Mouse (Mus musculus) cerebellum, postnatal 10 days (tissue): ENCODE data around the gene Parp3.

Experiments used
- DNase-seq, 2 experiments: peaks; one replicate each; pipeline ENCODE4 v3.0.0; 2021; ENCODE audit warnings: mixed read lengths in 2 of 2

Parp3 gene

DNA sequence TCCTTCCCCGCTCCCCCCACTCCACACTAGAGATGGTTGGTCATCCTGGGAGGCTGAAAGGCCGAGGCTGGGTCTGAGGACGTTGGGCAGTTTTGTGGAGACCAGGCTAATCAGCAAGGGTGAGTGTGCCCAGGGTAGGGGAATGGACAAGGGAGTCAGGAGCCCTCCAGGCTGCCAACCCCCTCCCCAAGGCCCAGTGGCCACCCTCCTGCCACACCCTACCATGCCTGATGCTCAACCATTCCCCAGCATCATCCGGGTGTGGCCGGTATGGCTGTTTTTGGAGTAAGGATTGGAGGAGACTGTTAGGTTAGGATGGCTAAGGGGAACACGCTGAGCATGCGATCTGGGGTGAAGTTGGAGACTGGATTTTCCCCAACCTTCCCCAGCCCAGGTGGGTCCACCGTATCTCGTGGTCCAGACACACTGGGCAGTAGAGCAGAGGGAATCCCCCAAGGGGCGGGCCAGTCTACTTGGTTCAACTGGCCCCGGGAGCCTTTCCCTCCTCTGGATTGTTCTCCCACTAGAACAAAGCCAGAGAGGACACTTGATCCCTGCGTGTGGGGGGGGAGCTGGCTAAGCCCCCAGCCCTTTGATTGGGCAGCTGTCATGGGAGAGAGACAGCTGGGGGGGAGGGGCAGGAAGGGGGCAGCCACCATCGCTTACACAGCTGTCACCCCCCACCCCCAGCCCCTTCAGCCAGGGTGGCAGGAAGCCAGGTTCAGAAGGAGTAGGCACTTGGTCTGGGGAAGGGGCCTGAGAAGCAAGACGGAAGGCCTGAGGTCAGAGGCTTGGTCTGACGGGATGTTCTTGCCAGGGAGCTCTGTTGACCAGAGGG, 20.2 kb downstream of the Parp3 start:
- DNase-seq = peak; percentile 90 to 94

DNA sequence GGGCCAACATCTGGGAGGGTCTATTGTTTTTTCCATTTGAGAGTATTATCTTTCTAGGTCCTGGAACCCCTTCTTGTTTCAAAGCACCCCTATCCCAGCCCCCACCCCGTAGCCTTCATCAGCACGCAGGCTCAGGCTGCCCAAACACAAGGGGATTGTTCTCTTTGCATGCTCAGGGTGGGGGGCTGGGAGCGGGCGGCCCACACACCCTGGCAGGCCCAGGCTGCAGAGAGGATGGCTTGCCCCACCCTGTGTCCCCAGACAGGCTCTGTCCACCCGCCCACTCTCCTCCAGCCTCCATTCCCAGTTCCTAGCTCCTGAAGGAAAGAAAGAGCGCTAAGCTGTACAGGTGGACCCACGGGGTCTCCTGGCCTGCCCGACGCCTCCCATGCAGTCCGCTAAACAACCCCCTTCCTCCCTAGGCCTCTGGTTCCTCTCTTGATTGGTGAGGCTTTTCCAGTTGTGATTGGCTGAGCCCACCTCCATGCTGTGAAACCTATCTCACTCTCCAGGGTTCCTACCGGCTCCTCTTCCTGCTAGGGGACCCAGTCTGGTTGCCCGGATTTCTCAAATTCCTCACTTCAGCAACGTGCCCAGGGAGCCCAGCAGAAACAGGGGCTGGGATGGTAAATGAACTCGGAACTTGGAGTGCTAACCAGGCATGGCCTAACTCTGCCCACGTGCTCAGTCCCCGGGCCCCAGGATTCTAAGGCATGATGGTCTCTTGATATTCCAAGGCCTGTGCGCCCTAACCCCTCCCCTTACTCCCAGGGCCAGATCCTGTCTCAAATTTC, 21.7 kb downstream of the Parp3 start:
- DNase-seq = peak in 1 of 2 experiments; percentile 55

DNA sequence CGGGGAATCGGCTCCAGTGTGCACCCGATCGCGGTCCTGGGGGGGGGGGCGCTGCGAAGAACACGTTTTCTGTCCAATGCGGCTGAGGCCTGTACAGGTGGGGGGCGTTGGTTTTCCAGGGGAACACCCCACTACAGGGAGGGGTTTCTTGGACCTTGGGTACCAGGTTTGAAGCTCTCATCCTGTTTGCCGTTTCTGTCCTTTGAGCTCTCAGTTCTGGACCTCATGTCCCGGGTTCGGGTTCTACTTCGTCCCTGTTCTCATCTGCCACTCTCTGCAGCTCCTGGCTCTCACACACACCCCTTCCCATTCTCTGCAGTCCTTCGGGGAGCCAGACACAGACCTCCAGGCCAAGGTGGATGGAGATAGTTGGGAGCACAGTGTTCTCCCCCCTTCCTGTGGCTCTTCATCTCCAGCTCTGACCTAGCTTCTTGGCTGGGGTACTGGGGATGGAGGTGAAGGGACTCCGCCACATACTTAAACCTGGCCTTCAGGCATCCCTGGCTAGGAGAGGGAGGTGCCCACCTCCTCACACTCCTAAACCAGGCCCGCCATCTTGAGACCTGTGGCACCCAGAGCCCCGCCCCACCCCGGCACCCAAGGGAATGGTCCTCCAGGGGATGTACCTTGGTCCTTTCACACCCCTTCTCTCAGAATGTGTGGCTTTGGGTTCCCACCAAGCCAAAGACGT, 22.5 kb downstream of the Parp3 start:
- DNase-seq = peak; percentile 76 to 79

DNA sequence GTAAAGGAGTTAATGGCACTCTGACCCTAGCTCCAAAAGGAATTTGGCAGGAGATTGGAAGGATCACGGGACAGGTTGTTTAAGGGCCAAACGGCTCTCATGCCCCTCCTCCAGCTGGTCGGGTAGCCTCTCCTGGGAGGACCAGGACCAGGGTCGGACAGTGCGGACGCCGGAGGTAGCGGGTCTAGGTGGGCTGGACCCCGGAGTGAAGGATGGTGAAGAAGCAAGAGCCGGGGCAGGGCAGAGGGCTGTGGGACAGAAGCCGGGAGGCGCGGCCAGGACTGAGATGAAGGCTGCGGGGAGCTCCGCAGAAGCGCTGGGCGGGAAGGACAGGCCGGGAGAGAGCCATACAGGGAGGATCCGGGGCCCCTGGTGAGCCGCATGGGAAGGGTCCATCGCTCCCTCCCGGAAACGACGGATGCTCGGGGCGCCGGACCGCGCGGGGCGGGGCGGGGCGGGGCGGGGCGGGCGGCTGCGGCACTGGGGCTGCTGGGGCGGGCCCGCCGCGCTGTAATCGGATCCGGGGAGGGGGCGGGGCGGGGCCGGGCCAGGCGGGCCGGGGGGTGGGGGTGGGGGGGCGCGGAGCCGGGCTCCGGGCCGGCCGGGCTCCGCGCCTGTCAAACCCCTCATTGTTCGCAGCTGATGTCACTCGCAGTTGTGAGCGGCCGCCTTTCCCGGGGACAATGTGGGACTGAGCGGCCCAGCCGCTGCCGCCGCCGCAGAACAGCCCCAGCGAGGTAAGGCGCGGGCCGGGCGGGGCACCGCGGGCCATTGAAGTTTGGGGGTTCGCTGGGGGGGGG, 23.3 kb downstream of the Parp3 start, which contains the start of gene Pcbp4:
Gene Pcbp4 (plus strand): TSS at position 21 of the 800 bp plus-strand sequence.
- DNase-seq = peak; percentile 83 to 84

DNA sequence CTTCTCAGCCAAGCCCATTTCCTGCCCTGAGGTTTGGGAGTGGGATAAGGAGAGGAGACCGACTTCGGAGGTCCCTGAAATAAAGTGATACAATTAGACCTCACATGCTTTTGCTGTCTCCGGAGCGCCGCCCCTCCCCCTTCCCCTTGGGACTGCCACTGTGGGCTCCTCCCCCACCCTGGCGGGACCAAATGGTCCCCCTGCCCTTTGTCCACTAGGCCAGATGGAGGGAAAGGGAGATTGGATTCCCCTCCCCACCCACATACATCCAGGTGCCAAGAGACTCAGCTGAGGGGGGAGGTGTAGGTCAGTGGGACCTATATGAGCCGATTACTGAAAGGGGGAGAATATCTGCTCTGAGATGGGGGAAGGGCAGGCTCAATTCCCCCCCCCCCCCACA, 23.9 kb downstream of the Parp3 start:
- peak; percentile 95 for DNase-seq

DNA sequence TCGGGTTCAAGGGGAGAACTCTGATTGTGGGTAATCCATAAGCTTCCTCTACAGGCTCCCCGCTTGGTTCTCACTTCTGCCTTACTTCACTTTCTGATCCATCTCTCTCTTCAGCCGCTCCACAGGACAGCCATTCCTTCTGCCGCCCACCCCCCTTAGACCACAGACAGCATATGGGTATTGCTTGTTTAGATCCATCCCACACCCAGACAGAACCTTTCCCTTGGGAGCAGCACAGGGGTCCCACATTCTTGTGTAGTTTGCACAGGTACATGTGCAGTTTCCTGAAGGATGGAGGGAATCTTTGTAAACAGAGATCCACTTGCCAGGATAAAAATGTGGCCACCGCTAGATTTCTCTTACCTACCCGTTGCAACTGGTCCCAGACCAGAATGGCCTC, 24.4 kb downstream of the Parp3 start:
- peak in 1 of 2 experiments; percentile 59 for DNase-seq

DNA sequence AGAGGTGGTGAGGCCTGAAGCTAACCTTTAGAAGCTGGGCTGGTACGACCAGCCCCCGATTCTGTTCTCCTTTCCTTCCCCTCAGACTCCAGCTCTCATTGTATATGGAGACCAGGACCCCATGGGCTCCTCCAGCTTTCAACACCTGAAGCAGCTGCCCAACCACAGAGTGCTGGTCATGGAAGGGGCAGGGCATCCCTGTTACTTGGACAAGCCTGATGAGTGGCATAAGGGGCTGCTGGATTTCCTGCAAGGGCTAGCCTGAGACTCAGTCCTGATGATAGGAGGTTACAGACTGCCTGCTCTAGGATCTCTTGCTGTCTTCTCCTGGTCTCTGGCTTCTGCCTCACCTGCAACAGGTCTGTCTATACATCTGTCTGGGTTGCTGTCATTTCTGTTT, 24.9 kb downstream of the Parp3 start:
- DNase-seq = no peak

DNA sequence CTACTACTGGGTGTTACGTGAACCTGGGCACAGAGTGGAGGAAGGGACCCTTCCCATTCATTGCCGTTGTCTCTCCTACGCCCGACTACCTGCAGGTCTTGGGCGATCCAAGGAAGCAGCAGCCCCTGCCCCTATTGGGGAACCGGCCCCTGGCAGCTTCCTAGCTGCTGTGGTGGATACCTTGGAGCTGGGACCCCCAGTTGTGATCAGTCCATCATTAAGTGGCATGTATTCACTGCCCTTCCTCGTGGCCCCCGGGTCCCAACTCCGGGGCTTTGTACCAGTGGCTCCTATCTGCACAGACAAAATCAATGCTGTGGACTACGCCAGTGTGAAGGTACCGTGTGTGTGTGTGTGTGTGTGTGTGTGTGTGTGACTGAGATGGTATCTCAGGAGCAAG, 25.5 kb downstream of the Parp3 start:
- DNase-seq = no peak

DNA sequence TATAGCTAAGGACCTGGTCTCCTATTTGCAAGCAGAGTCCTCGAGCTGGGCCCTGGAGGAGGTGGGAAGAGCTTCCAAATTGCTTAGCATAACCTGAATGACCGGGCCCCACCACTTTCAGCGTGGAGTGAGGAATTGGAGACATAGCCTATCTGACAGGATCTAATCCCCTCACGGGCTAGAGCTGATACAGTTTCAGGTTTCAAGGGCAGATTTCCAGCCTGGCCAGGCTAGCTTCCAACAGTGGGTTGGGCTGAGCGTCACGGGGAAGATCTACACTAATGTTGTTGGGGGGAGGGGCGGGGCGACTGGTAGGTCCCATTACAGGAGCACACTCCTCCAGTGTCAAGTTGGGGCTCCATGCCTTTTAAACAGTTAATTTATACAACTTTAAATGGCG, 26.1 kb downstream of the Parp3 start:
- peak; percentile 91 to 92 for DNase-seq

DNA sequence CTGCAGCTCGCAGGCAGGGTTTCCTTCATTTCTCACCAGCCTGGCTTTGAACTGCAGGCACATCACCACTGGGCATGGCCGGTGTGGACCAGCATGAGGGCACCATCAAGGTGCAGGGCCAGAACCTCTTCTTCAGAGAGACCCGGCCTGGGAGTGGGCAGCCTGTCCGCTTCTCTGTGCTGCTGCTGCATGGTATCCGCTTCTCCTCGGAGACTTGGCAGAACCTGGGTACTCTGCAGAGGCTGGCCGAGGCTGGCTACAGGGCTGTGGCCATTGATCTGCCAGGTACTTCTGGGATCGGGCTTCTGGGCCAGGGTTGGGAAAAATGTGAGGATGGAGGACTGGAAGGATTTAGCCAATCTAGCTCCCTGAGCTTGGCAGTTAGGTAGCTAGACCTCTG, 26.8 kb downstream of the Parp3 start:
- no peak for DNase-seq

DNA sequence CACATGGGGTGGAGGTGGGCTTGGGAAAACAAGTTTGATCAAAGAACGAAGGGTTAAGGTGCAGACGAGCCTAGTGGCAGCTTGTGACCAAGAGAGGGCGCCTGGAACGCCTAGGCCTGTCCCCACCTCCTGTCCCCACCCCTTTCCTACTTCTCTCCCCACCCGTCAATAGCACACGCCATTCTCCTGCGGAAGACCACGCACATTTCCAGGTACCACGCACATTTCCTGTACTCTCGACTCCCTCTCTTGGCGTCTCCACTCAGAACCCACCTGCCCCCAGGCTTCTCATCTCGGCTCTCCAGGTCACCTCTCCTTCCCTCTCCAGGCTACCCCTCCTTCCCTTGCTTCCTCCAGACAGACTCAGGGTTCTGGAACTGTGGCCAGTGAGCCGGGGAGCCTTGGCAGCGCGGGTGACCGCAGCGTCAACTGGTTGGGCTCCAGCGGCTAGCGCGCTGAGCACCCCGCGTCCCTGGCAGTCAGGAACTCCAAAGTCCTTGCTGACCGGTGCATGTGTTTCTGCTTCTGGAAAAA, 28.2 kb downstream of the Parp3 start:
- peak; percentile 89 for DNase-seq

DNA sequence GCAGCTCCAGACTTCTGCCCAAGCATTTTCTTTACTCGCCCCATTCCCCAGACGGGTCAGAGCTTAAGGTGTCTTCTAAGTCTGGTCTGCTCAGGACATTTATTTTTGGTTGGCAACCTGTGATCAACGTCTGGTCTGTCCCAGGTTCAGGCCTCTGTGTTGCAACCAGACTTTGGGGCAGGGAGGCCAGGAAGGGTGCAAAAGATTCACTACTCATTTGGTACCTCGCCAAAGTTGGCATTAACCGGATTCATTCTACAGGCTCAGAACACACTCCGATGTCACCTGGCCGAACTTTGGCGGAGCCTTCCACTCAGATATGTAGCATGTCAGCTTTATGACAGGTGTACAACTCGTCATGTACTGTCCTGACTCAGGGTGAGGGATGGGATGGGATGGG, 28.8 kb downstream of the Parp3 start:
- DNase-seq = no peak

DNA sequence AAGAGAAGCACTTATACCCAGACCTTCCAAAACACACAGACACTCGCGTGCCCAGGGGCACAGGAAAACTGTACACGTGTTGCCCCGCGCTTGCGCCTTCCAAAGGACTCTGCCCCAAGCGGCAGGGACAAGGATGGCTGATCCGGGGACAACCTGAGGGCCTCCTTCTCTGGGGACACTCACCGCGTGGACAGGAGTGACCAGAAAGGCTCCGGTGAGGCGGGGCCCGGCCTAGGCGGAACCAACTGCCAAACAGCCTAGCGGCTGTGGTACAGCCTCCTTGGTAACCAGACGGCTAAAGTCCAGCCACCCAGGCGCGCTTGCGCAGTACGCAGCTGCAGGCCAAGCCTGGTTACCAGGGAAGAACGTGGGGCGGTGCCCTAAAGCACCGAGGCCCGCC, 29.4 kb downstream of the Parp3 start, which contains the start of the genes Abhd14b and Abhd14a:
Gene Abhd14b (plus strand): TSS at position 112 of the 400 bp plus-strand sequence.
Gene Abhd14a (minus strand): TSS at position 331 of the 400 bp plus-strand sequence.
- DNase-seq = peak; percentile 94 to 97

DNA sequence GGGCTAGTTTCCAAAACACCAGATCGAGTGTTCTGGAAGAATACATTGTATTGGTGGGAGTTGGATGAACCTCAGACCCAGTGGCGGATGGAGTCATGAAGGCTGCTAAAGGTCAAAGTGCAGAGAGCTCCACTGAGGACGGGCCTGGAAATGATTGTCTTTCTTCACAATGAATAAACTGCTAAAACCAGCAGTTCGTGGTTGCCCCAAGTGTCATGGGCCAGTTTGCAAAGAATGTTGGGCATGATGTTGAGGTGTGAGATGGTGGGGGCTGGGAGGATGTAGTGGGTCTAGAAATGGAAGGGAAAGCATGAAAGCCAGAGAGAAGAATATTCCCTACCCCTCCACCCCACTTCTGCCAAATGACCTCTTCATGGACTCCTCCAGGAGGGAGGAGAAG, 31.9 kb downstream of the Parp3 start:
- no peak for DNase-seq

DNA sequence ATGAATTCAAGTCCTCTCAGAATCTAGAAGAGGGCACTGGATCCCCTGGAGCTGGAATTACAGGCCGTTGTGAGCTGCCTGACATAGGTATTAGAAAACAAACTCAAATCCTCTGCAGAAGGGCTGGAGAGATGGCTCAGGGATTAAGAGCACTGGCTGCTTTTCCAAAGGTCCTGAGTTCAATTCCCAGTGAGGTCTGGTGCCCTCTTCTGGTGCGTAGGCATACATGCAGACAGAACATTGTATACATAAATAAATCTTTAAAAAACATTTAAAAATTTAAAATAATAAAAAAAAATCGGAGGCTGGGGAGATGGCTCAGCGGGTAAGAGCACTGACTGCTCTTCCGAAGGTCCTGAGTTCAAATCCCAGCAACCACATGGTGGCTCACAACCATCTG, 34.1 kb downstream of the Parp3 start:
- no peak for DNase-seq

DNA sequence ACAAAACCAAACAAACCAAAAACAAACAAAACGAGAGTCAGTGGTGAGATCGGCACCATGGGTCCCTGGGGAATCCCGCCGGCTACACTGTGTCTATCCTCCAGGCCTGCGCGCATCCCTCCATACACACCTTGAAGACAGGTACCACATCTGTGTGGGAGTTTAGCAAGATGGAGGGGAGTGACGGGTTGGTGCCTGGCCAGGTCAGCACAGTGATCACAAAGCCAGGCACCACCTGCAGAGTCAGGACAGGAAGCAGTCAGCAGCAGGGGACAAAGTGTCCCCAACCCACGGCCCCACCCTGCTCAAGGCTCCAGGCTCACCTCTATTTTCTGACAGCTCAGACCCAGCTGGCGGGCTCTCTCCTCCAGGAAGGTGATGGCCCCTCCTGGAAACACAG, 40.2 kb downstream of the Parp3 start:
- no peak for DNase-seq

DNA sequence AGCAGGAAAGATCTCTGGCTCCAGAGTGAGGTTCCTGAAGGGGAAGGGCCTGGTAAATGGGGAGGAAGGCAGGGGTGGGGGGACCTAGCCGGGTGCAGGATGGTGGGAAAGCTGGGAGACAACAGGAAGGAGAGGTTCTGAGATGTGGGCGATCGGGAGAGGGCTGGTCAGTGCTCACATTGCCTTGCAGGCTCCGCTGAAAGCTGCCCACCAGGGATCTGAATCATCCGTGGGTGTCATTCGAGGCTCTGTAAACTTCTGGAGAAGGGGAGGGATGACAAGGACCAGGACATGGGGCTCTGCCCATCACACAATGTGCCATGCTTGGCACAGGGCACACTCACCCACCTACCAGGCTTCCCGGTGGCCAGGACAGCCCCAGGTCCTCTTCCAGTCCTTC, 43.4 kb downstream of the Parp3 start:
- DNase-seq = no peak

DNA sequence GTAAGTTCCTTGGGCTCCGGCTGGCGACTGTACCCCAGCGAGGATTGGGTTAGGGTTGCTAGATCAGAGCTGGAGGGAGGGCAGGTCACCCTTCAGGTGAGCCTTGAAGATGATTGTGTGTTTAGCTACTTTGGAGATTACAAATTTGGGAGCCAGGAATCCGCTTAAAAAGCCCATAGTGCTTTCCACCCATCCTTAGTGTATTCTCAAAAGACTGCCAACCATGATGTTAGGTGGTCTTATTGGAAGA, 46.8 kb downstream of the Parp3 start:
- no peak for DNase-seq

DNA sequence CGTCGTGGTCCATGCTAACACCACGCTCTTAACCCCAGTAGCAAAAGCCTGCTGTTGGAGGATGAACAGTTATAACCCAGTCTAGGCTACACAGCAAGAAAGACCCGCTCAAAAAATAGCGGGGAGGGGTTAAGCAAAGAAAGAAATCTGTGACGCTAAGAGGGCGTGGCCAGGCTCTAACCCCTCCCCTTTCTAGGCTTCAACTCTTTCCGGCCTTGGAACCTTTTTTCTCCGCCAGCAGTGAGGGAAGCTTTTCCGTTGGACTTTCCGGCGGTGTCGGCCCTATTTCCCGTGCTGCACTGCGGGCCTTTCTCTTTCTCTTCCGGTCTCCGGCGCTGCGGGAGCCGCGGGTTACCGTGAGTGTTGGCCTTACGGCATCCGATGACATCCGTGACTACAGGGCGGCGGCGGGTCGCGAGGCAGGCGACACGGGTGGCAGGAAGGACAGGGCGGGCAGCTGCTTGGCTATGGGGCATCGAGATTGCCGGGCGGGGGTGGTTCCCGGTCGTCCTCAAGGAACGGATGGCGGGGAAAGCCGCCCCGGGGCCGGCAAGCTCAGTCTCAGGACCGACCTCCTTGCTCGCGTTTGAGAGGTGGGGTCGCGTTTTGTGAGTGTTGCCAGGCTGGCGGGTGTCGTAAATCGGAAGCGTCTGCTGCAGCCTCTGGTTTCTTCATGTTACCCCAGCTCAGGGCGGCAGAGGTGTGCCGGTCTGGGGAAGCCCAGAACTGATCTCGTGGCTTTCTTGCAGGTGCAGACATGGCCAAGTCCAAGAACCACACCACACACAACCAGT, 47.3 kb downstream of the Parp3 start, which contains the start of gene Rpl29:
Gene Rpl29 (plus strand): TSS at position 234 of the 794 bp plus-strand sequence.
- DNase-seq = peak; percentile 97

DNA sequence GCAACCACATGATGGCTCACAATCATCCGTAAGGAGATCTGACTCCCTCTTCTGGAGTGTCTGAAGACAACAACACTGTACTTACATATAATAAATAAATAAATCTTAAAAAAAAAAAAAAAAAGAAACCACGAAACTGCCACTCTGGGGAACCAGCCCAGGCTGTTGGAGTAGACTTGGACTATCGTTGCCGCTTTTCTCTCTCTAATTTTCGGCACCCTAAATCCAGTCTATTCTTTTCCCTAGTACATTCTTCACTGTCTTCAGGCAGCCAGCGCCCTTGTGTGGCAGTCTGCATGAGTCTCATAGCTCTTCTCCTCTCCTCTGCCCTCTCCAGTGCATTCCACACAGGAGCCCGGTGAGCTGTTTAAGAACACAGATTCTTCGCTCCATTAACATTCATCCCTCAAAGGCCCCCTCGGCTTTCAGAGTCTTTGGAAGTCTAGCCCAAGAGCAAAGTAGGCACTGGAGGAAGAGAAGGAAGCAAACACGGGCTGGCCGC, 48.0 kb downstream of the Parp3 start:
- no peak for DNase-seq

DNA sequence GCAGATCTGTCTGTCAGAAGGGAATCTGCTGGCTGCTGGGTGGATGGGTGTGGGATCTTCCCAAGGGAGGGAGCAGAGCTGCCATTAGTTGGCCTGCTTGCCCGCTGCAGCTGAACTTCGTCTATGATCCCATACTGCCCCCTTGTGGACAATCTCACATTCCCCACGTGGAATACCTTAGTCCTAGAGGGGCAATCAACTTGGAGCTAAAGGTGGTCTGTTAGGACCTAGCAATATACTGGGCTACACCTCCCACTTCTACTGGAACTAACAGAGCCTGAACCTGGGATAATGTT, 54.9 kb downstream of the Parp3 start:
- DNase-seq = peak; percentile 94 to 98
